Mouse (Mus musculus) erythroblast, adult 5-6 weeks (primary cell): Measurements from ENCODE around the gene Slc12a5. TPM values are rescaled to one million over a fixed set of nuclear protein-coding genes. Genes with fewer than 3 reads are reported as not detected.

Experiments
- ATAC-seq: replicated peaks from 2 replicates; pipeline ENCODE4 v1.8.0; 2016; ENCODE audit warnings: moderate number of reproducible peaks, mild to moderate bottlenecking, moderate TSS enrichment, inconsistent platforms; ENCODE audit not compliant: poor library complexity, low FRiP score, severe bottlenecking
- total RNA-seq, 2 experiments: library from RNA; stranded (forward) in 1 of 2; stranded (reverse) in 1 of 2; fragments of 150-400 nt in 1 of 2; fragments of 200-764, 138-1000 nt in 1 of 2; gene quantifications; 2 replicates each; pipeline versions ENCODE4 v1.2.3 to v1.2.4; 2015 to 2017; ENCODE audit warnings: low replicate concordance in 2 of 2

The Slc12a5 gene
- total RNA-seq (2015; ENCODE audit: low replicate concordance) (not detected in 2 replicates), total RNA-seq (2017; ENCODE audit: low replicate concordance) (not detected in 2 replicates)

- ATAC-seq, result no peak; the same call in 1 of the 2 replicates
These were observed at the start of gene Slc12a5 for GRCm38 (mm10) chr2:164960716-164961441. Gene Slc12a5 (plus strand): TSS chr2:164960802.

DNA sequence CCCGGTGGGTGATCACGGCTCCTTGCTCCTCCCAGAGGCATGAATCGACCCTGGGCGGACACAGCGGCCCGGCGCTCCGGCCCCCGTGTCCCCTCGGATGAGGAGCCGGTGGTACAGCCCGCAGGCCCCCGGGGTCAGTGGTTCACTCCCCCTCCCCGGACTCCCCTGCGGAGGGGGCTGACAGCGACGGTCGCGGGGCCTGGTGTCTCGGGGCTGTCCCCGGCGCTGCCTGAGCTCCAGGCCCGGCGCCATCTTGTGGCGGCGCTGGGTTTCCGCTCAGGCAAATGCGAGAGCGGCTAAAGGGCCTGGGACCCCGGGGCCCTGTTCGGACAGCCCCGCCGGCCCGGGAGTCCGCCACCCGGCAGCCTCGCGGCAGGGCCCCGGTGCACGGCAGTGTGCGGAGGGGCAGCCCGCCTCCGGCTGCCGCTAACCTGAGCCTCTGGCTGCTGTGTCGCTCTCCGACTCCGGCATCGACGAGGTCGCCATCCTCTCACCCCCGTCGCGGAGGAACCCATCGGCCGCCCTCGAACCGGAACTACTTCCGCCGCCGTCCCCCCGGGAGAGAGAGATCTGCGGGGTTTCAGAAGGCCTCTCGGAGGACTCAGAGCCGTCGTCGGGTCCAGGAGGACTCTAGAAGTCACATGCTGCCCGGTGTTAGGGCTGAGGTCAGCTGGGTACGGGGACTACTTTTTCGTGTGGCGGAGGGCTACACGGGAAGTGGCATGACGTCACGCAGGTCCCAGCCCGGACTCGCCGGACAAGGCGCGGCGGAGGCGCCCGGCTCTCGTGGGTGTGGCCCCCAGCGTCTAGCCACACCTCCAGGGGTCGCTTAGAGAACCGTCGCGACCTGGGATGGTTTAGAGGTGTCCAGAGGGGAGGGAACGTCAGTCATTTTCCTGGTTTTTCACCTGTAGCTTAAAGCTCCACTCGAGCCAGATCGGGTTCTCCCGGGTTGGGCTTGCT is 49.2 kb upstream of the Slc12a5 start, which contains the start of gene Zfp335:
Gene Zfp335, minus strand, starts transcription at position 672 of the 963 bp plus-strand sequence.
- peak; percentile 82 for ATAC-seq

GRCm38 (mm10) chr2:164912151-164912550 is 48.5 kb upstream of the Slc12a5 start:
- peak; percentile 38 for ATAC-seq

- no peak for ATAC-seq
These were observed 47.7 kb upstream of the Slc12a5 start for GRCm38 (mm10) chr2:164912749-164913427.

DNA sequence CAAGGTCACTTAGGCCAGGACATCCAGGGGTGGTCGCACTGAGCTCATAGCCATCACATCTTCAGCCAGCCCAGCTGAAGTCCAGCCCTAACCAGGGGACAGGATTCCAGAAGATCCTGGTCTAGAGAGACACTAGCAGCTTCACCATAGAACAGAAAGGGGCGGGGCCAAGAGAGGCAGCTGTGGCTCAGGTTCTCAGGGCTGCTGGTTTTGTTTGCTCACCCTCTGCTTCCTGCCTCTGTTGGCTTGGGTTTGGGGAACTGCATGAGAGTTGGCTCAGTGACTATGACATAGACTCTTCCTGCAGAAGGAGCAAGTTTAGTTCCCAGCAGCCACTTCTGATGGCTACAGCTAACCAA is 47.2 kb upstream of the Slc12a5 start:
- ATAC-seq, result no peak

DNA sequence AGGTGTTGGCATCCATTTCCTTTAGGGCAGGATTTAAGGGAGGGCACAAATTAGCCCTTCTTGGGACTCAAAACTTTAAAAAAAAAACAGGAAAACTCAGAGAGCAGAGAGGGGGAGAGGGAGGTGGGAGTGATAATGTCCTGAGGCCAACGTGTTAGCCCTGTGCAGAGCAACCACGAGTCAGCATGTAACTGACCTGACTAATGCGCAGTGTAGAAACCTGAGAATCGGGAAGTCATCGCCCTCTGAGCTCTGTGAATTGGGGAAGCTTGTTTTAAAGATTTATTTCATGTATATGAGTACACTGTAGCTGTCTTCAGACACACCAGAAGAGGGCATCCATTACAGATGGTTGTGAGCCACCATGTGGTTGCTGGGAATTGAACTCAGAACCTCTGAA is 43.8 kb upstream of the Slc12a5 start:
- ATAC-seq, result no peak

DNA sequence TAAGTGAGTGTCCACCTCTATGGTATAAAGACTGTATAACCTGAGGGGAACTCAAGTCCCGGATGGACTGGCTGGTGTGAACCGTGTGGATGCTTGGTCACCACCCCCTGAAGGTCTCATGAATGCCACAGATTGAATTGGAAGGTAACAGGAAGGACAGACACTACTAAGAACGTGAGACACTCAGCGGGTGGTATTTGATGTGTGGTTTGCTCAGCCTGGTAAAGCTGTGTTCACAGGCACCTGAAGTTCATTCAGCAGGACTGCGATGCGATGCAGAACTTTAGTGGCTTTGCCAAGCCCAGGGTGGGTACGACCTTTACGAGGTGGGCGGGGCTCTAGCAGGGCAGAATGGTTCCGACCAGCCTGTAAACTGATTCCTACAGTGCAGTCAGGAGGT is 43.2 kb upstream of the Slc12a5 start:
- no peak for ATAC-seq

DNA sequence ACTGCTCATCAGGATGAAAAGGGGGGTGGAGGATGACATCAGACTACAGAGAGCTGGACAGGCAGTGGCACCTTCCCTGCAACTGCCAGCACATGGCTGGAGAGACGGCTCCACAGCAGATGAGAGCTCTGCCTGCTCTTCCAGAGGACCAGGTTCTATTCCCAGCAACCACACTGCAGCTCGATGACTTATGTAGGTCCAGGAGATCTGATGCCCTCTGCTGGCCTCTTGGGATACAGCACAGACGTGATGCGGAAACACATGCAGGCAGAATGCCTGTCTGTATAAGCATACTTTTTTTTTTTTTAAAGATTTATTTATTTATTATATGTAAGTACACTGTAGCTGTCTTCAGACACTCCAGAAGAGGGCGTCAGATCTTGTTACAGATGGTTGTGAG is 42.3 kb upstream of the Slc12a5 start:
- ATAC-seq, result peak; percentile 85

DNA sequence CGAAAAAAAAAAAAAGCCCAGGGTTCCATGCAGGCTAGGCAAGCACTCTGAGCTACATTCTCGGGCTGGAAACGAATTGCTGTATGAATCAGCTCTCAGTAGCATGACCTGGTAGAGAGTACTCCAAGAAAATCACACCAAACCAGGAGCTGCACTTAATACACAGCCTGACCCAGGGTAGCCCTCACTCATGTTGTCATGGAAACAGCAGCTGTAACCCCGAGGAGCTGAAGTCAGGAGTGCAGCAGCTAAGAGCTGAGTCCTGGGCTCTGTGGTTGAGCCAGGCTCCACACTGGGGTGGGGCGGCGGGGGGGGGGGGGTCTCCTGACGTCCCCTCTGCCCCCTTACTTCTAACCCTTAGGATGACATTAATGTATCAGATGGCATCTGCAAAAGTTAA is 38.6 kb upstream of the Slc12a5 start:
- ATAC-seq, result no peak

GRCm38 (mm10) chr2:164923291-164923690 is 37.3 kb upstream of the Slc12a5 start:
- no peak for ATAC-seq

DNA sequence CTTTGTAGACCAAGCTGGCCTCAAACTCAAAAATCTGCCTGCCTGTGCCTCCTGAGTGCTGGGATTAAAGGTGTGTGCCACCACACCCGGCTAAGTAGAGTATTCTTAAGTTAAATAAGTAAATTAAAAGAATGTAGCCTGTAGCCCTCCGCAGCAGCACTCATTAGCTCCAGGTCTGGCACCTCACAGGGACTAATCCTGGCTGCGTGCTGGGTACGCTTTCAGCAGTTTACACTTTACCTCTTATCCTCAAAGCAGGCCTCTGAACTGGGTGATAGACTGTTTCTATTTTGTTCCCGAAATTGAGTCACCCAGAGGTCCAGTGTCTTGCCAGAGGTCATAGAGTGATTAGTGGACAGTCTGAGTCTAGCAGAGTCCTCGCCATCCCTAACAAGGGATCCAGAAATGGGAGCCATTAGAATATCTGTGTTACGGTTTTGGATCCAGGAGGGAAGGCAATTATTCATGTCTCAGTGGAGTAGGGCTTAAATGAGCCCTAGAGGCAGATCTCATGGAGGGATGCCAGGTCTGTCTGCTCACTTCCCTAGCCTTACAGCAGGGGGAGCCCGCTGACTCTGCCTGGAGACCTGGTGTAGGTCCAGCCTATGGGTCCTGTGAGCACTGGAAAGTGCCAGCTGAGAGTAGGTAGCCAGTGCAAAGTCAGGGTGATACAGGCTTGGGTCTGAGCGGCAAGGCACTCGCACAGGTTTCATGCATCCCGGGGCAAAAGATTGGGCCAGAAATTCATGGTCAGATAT is 36.3 kb upstream of the Slc12a5 start:
- peak; percentile 85 for ATAC-seq

GRCm38 (mm10) chr2:164930706-164931581 is 29.7 kb upstream of the Slc12a5 start:
- no peak for ATAC-seq

- no peak for ATAC-seq
These were observed 27.1 kb upstream of the Slc12a5 start for GRCm38 (mm10) chr2:164933534-164933933.

- no peak for ATAC-seq
These were observed 24.6 kb upstream of the Slc12a5 start for GRCm38 (mm10) chr2:164935991-164936390.

DNA sequence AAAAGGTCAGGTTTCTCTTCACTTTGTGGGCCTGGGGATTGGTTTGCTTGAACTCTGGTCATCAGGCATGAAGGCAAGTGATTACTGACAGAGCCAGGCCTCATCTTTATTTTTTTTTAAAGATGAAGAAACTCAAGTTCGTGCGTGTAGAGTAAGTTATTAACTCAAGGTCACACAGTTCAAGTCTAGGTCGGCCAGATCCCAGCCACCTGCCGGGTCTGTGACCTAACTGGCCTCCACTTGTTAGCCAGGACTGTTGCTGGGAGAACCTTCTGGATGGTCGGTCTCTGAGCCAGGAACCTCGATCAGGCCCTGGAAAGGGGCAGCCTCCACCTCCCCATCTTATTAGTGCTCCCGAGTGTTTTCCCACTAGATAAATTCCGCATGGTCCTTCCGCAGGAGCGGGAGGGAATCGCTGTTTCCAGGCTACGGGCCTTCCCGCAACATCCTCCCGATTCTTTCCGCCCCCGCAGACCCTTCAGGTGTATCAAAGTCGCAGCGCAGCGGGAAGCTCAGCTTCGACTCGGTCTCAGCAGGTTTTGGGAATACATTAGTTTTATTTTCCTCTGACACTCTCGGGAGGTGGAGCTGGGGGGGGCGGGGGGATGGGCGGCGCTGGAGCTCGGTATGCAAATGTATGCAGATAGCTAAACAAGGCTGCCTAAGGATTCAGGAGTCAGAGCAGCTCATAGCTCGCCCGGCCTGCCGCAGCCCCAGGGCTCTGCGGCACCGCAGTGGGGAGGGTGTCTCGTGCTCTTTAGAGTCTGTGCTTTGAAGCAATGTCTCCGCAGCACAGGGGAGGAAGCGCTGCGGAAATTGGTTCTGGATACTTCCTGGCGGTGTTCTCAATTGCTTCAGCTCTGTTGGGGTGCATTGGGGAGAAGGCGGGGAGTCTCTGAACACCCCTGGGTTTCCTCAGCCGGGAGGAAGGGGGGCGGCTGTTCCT is 22.2 kb upstream of the Slc12a5 start:
- ATAC-seq, result no peak

DNA sequence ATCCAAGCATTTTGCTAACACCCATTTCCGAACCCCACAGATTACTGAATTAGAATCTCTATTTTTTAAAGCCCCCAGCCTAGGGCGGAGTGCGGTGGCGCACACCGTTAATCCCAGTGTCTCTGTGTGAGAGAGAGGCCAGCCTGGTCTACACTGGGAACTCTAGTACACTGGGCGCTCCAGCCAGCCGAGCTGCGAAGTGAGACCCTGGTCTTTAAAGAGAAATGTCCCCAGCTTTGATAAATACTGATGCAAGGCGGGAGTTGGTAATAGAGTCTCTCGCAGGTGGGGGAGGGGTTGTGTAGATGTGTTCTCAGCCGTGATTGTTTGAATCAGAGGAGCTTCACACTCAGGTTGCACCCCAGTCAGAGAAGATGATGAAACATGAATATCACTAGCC is 21.5 kb upstream of the Slc12a5 start:
- ATAC-seq, result no peak

- ATAC-seq, result no peak
These were observed 20.3 kb upstream of the Slc12a5 start, which contains the start of gene Mmp9 for GRCm38 (mm10) chr2:164940140-164940830. Gene Mmp9 (plus strand): TSS chr2:164940780.
